Mouse (Mus musculus) urinary bladder, postnatal 25 days (tissue): Measurements from ENCODE around the gene Vps39.

Experiments
- DNase-seq: peaks from one replicate; pipeline ENCODE4 v3.0.0; 2022; ENCODE audit warnings: low spot score

The Vps39 gene

GRCm38 (mm10) chr2:120352682-120353646 is at the start of gene Vps39:
Vps39 (minus strand) TSS chr2:120353137.
- DNase-seq, result peak; percentile 85

GRCm38 (mm10) chr2:120397951-120398350 is 45.0 kb upstream of the Vps39 start:
- DNase-seq, result no peak

- DNase-seq, result no peak
Measured at GRCm38 (mm10) chr2:120392406-120392805, 39.5 kb upstream of the Vps39 start.

GRCm38 (mm10) chr2:120390934-120391333 is 38.0 kb upstream of the Vps39 start:
- no peak for DNase-seq

- no peak for DNase-seq
Measured at GRCm38 (mm10) chr2:120389376-120389775, 36.4 kb upstream of the Vps39 start.

GRCm38 (mm10) chr2:120387291-120387690 is 34.4 kb upstream of the Vps39 start:
- DNase-seq, result no peak

- DNase-seq, result no peak
Measured at GRCm38 (mm10) chr2:120386264-120386663, 33.3 kb upstream of the Vps39 start.

GRCm38 (mm10) chr2:120373858-120374257 is 20.9 kb upstream of the Vps39 start:
- DNase-seq, result no peak

- no peak for DNase-seq
Measured at GRCm38 (mm10) chr2:120367416-120368207, 14.7 kb upstream of the Vps39 start.

GRCm38 (mm10) chr2:120366501-120366900 is 13.6 kb upstream of the Vps39 start:
- DNase-seq, result no peak

- no peak for DNase-seq
Measured at GRCm38 (mm10) chr2:120360425-120360824, 7.5 kb upstream of the Vps39 start.

GRCm38 (mm10) chr2:120351321-120351720 is 1.6 kb downstream of the Vps39 start:
- DNase-seq, result no peak

GRCm38 (mm10) chr2:120348120-120348519 is 4.8 kb downstream of the Vps39 start:
- no peak for DNase-seq

- no peak for DNase-seq
Measured at GRCm38 (mm10) chr2:120341741-120342140, 11.2 kb downstream of the Vps39 start.

GRCm38 (mm10) chr2:120337886-120338285 is 15.1 kb downstream of the Vps39 start:
- no peak for DNase-seq

GRCm38 (mm10) chr2:120331575-120331974 is 21.4 kb downstream of the Vps39 start:
- no peak for DNase-seq

GRCm38 (mm10) chr2:120315077-120315476 is 37.9 kb downstream of the Vps39 start:
- peak; percentile 33 for DNase-seq

- no peak for DNase-seq
Measured at GRCm38 (mm10) chr2:120314487-120314886, 38.5 kb downstream of the Vps39 start.

- DNase-seq, result no peak
Measured at GRCm38 (mm10) chr2:120313976-120314375, 39.0 kb downstream of the Vps39 start, which contains the start of gene Pla2g4f. Pla2g4f (minus strand) TSS chr2:120314165.

- DNase-seq, result no peak
Measured at GRCm38 (mm10) chr2:120312276-120312825, 40.6 kb downstream of the Vps39 start.

GRCm38 (mm10) chr2:120304113-120304512 is 48.8 kb downstream of the Vps39 start:
- DNase-seq, result no peak

- no peak for DNase-seq
Measured at GRCm38 (mm10) chr2:120301076-120301475, 51.9 kb downstream of the Vps39 start.
